Mouse (Mus musculus) lung, postnatal 0 days (tissue): ENCODE results near the gene Hspa1b.

Source experiments
- CTCF ChIP-seq: IDR thresholded peaks from 2 replicates; pipeline ENCODE4 v1.5.1; 2016; ENCODE audit warnings: antibody characterized with exemption, mild to moderate bottlenecking
- EP300 ChIP-seq: IDR thresholded peaks from 2 replicates; pipeline ENCODE4 v1.6.1; 2016; ENCODE audit warnings: antibody characterized with exemption, mild to moderate bottlenecking, control low read depth

- TF ChIP-seq EP300 (no peak), CTCF (no peak)
These were observed 43.3 kb upstream of the Hspa1b start for GRCm38 (mm10) chr17:35002153-35002865.
